Mouse (Mus musculus) intestine, postnatal 0 days (tissue): Measurements from ENCODE around the gene Ift88. TPM values are rescaled to one million over a fixed set of nuclear protein-coding genes. Genes with fewer than 3 reads are reported as not detected.

Experiments
- ATAC-seq: fragments of 200-750 bp; cut with Nextera tagmentation; 2 replicates; pipeline ENCODE4 v1.8.0; 2017; ENCODE audit warnings: mild to moderate bottlenecking, moderate TSS enrichment, moderate library complexity
- H3K27ac ChIP-seq: fragments of 300-500 bp; sonication (generic); 2 replicates; pipeline ENCODE4 v1.5.1; 2014; ENCODE audit warnings: mild to moderate bottlenecking, low read depth, low read length, moderate library complexity
- H3K27me3 ChIP-seq: fragments of 300-500 bp; sonication (generic); replicated peaks from 2 replicates; pipeline ENCODE4 v1.6.1; 2014; ENCODE audit warnings: low read length, mixed read lengths; ENCODE audit not compliant: control insufficient read depth, insufficient read depth
- H3K36me3 ChIP-seq: fragments of 300-500 bp; sonication (generic); 2 replicates; pipeline ENCODE4 v1.6.1; 2014; ENCODE audit warnings: mild to moderate bottlenecking, moderate library complexity; ENCODE audit not compliant: control insufficient read depth, insufficient read depth
- H3K4me1 ChIP-seq: fragments of 300-500 bp; sonication (generic); replicated peaks from 2 replicates; pipeline ENCODE4 v1.6.1; 2014; ENCODE audit warnings: antibody characterized with exemption, low read length, mixed read lengths; ENCODE audit not compliant: control insufficient read depth, insufficient read depth
- H3K4me2 ChIP-seq: fragments of 300-500 bp; sonication (generic); replicated peaks from 2 replicates; pipeline ENCODE4 v1.6.1; 2014; ENCODE audit warnings: low read depth, mild to moderate bottlenecking, moderate library complexity
- H3K4me3 ChIP-seq: fragments of 300-500 bp; sonication (generic); 2 replicates; pipeline ENCODE4 v1.5.1; 2014; ENCODE audit warnings: low read depth, low read length
- H3K9ac ChIP-seq: fragments of 300-500 bp; sonication (generic); 2 replicates; pipeline ENCODE4 v1.6.1; 2014; ENCODE audit warnings: mild to moderate bottlenecking, low read depth, low read length
- H3K9me3 ChIP-seq: fragments of 300-500 bp; sonication (generic); 2 replicates; pipeline ENCODE4 v1.6.1; 2016; ENCODE audit warnings: mixed run types; ENCODE audit not compliant: control insufficient read depth
- CTCF ChIP-seq: sonication (generic); IDR thresholded peaks from 2 replicates; pipeline ENCODE4 v1.5.1; 2016; ENCODE audit warnings: low read depth, mild to moderate bottlenecking, control low read depth, antibody characterized with exemption, moderate library complexity
- WGBS: fragments of 180-500 bp; shearing (Covaris S2); extraction: QIAGEN DNeasy Blood & Tissue Kit; methylation state at CpG from one replicate; pipeline ENCODE4 v1.1.7; 2014; 5-methylcytosine and 5-hydroxymethylcytosine counted together
- polyA plus RNA-seq: library from polyadenylated mRNA; unstranded; fragments of >200 nt; fragmentation: Nextera tagmentation; extraction: Ambion mirVana; gene quantifications from 2 replicates; pipeline ENCODE4 v1.2.1, GENCODE M21; 2015

The Ift88 gene
- polyA plus RNA-seq, 1 experiment from 2014 or later, result 5.1 TPM

- Histone ChIP-seq H3K36me3 (no peaks in the 10 kb centered on the region), H3K4me3 (no peak overlapping the region), H3K27me3 (no peaks in the 10 kb centered on the region), H3K27ac (0 out of 2 replicates have a peak overlapping the region, but pooled peaks have one; percentile 1), H3K9me3 (no peaks in the 10 kb centered on the region), H3K9ac (no peak overlapping the region), H3K4me1 (no peaks in the 10 kb centered on the region), H3K4me2 (no peak overlapping the region)
- 45% methylated on average over 16 of the region's 16 CpGs for WGBS
- ATAC-seq, result no peak
- TF ChIP-seq CTCF, result no peak
Observed at GRCm38 (mm10) chr14:57537261-57538015, 113.6 kb downstream of the Ift88 start.

GRCm38 (mm10) chr14:57540683-57541082 is 116.8 kb downstream of the Ift88 start:
- H3K4me2 ChIP-seq, result no peak overlapping the region
- WGBS, result 70% methylated on average over 11 of the region's 11 CpGs
- H3K4me1 ChIP-seq, result no peaks in the 10 kb centered on the region
- no peak overlapping the region for H3K9ac ChIP-seq
- H3K27me3 ChIP-seq, result no peaks in the 10 kb centered on the region
- H3K36me3 ChIP-seq, result no peaks in the 10 kb centered on the region
- no peak for ATAC-seq
- no peaks in the 10 kb centered on the region for H3K9me3 ChIP-seq
- no peak overlapping the region for H3K27ac ChIP-seq
- no peak overlapping the region for H3K4me3 ChIP-seq
- TF ChIP-seq CTCF, result no peak

- no peak overlapping the region for H3K27ac ChIP-seq
- 74% methylated on average over 34 of the region's 34 CpGs for WGBS
- ATAC-seq, result no peak
Observed at GRCm38 (mm10) chr14:57542231-57542630, 118.4 kb downstream of the Ift88 start.

GRCm38 (mm10) chr14:57543420-57544039 is 119.7 kb downstream of the Ift88 start:
- ATAC-seq, result no peak
- TF ChIP-seq CTCF, result no peak
- H3K9ac ChIP-seq, result no peak overlapping the region
- no peaks in the 10 kb centered on the region for H3K27me3 ChIP-seq
- H3K9me3 ChIP-seq, result no peaks in the 10 kb centered on the region
- no peaks in the 10 kb centered on the region for H3K4me1 ChIP-seq
- H3K27ac ChIP-seq, result no peak overlapping the region
- 89% methylated on average over 13 of the region's 13 CpGs for WGBS
- H3K4me3 ChIP-seq, result no peak overlapping the region
- H3K4me2 ChIP-seq, result no peak overlapping the region
- H3K36me3 ChIP-seq, result 0 out of 2 replicates have a peak, but pooled peaks cover under 1% of the 10 kb centered on the region

More at GRCm38 (mm10) chr14:57542231-57542630, 118.4 kb downstream of the Ift88 start:
- no peaks in the 10 kb centered on the region for H3K9me3 ChIP-seq
- H3K4me1 ChIP-seq, result no peaks in the 10 kb centered on the region
- no peak for TF ChIP-seq CTCF
- no peaks in the 10 kb centered on the region for H3K36me3 ChIP-seq
- H3K27me3 ChIP-seq, result no peaks in the 10 kb centered on the region
- H3K9ac ChIP-seq, result no peak overlapping the region
- H3K4me3 ChIP-seq, result no peak overlapping the region
- no peak overlapping the region for H3K4me2 ChIP-seq

GRCm38 (mm10) chr14:57545526-57545925 is 121.7 kb downstream of the Ift88 start:
- Histone ChIP-seq H3K9me3 (no peaks in the 10 kb centered on the region), H3K4me3 (no peak overlapping the region), H3K9ac (no peak overlapping the region), H3K4me1 (no peaks in the 10 kb centered on the region), H3K36me3 (peaks cover 20% of the 10 kb centered on the region), H3K27me3 (no peaks in the 10 kb centered on the region), H3K27ac (no peak overlapping the region; the same call in 1 of the 2 replicates), H3K4me2 (no peak overlapping the region)
- TF ChIP-seq CTCF, result no peak
- ATAC-seq, result no peak
- 86% methylated on average over 17 of the region's 17 CpGs for WGBS

GRCm38 (mm10) chr14:57546131-57546530 is 122.3 kb downstream of the Ift88 start:
- H3K9me3 ChIP-seq, result no peaks in the 10 kb centered on the region
- ATAC-seq, result no peak
- peaks cover 20% of the 10 kb centered on the region for H3K36me3 ChIP-seq
- peak overlapping the region; percentile 41; the same call in 1 of the 2 replicates for H3K27ac ChIP-seq
- no peak overlapping the region for H3K4me3 ChIP-seq
- H3K9ac ChIP-seq, result no peak overlapping the region
- TF ChIP-seq CTCF, result no peak
- H3K4me1 ChIP-seq, result no peaks in the 10 kb centered on the region
- no peaks in the 10 kb centered on the region for H3K27me3 ChIP-seq
- WGBS, result 75% methylated on average over 8 of the region's 8 CpGs
- no peak overlapping the region for H3K4me2 ChIP-seq
